Mouse (Mus musculus) small intestine, adult 2 months (tissue): ENCODE data around the gene Ptger4. TPM values are rescaled to one million over a fixed set of nuclear protein-coding genes. Genes with fewer than 3 reads are reported as not detected.

Experiments used
- H3K27ac ChIP-seq: fragments of 200-500 bp; 2 replicates; pipeline ENCODE4 v1.5.1; 2012; ENCODE audit warnings: low read depth, low read length, control low read depth, inconsistent platforms; ENCODE audit not compliant: insufficient read depth
- H3K27me3 ChIP-seq: fragments of 200-500 bp; 2 replicates; pipeline ENCODE4 v1.6.1; 2012; ENCODE audit warnings: mild to moderate bottlenecking, moderate library complexity, low read length, inconsistent platforms; ENCODE audit not compliant: control insufficient read depth, insufficient read depth
- H3K36me3 ChIP-seq: fragments of 200-500 bp; 2 replicates; pipeline ENCODE4 v1.6.1; 2012; ENCODE audit warnings: mild to moderate bottlenecking, low read length, control low read depth, inconsistent platforms; ENCODE audit not compliant: control insufficient read depth, insufficient read depth
- H3K4me1 ChIP-seq: fragments of 200-500 bp; 2 replicates; pipeline ENCODE4 v1.6.1; 2012; ENCODE audit warnings: low read length, inconsistent platforms, mixed read lengths; ENCODE audit not compliant: control insufficient read depth, insufficient read depth, insufficient read length
- H3K4me3 ChIP-seq: fragments of 200-500 bp; 2 replicates; pipeline ENCODE4 v1.5.1; 2012; ENCODE audit warnings: low read depth, mild to moderate bottlenecking, control low read depth, inconsistent platforms, low read length, moderate library complexity
- CTCF ChIP-seq: fragments of 200-500 bp; IDR thresholded peaks from 2 replicates; pipeline ENCODE4 v1.5.1; 2012; ENCODE audit warnings: low read depth, mild to moderate bottlenecking, control low read depth, inconsistent platforms, low read length, moderate library complexity, mixed read lengths; ENCODE audit not compliant: insufficient replicate concordance, insufficient read length; ENCODE audit errors: extremely low read depth
- POLR2A ChIP-seq: fragments of 200-500 bp; IDR thresholded peaks from 2 replicates; pipeline ENCODE4 v1.6.1; 2012; ENCODE audit warnings: low read depth, mild to moderate bottlenecking, control low read depth, inconsistent platforms, low read length, moderate library complexity
- WGBS: fragments of 180-500 bp; shearing (Covaris S2); methylation state at CpG from one replicate; pipeline ENCODE4 v1.1.7; 2018; 5-methylcytosine and 5-hydroxymethylcytosine counted together
- polyA plus RNA-seq: library from polyadenylated mRNA; depleted of rRNA; stranded (reverse); fragments of >200 nt; gene quantifications from 2 replicates; pipeline ENCODE4 v1.2.3, GENCODE M21; 2012; rRNA removed

The Ptger4 gene
- 37.8 and 85.6 TPM in 2 replicates for polyA plus RNA-seq

GRCm38 (mm10) chr15:5243959-5244905 lies at the start of gene Ptger4:
TSS of gene Ptger4 (minus strand) at chr15:5244187.
- no peak for TF ChIP-seq CTCF
- peak; percentile 99 for TF ChIP-seq POLR2A
- no peaks in the 10 kb centered on the region for H3K27me3 ChIP-seq
- H3K36me3 ChIP-seq = peaks cover 4% of the 10 kb centered on the region
- under 1% methylated on average over 61 of the region's 61 CpGs for WGBS
- peak within 1 kb of the TSS; percentile 82 for H3K4me3 ChIP-seq
- peaks cover 8% of the 10 kb centered on the region; the same call in 1 of the 2 replicates for H3K4me1 ChIP-seq
- H3K27ac ChIP-seq = peak within 1 kb of the TSS; percentile 66

- Histone ChIP-seq H3K27me3 (no peaks in the 10 kb centered on the region), H3K4me3 (no peak overlapping the region), H3K36me3 (no peaks in the 10 kb centered on the region), H3K4me1 (no peaks in the 10 kb centered on the region), H3K27ac (no peak overlapping the region)
- WGBS = 71% methylated on average over 8 of the region's 8 CpGs
- no peak for TF ChIP-seq POLR2A
- TF ChIP-seq CTCF = no peak
Measured at GRCm38 (mm10) chr15:5288412-5288811, 44.4 kb upstream of the Ptger4 start.

DNA sequence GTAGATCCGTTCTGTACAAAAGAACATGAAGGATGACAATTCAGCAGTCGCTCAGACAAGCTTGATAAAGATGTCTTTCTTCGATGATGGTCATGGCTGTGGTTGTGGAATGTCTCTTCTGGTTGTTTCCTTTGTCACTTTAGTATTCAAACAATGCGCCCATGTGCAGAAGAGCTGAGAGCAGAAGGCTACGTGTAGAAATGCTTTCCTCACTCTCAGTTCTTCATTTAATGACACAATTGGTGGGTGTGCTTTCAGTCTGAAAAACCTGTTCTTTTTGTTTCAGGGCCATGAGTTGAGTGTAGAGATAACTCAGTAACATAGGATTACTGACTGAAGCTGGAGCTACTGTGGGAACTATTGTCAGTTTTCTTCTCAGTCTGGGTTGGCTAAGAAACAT lies 43.1 kb upstream of the Ptger4 start:
- Histone ChIP-seq H3K36me3 (no peaks in the 10 kb centered on the region), H3K27me3 (no peaks in the 10 kb centered on the region), H3K27ac (no peak overlapping the region), H3K4me1 (no peaks in the 10 kb centered on the region), H3K4me3 (no peak overlapping the region)
- WGBS = 88% methylated on average over 5 of the region's 5 CpGs
- TF ChIP-seq POLR2A = no peak
- no peak for TF ChIP-seq CTCF

GRCm38 (mm10) chr15:5281316-5281715 lies 37.3 kb upstream of the Ptger4 start:
- Histone ChIP-seq H3K27me3 (no peaks in the 10 kb centered on the region), H3K36me3 (no peaks in the 10 kb centered on the region), H3K4me1 (no peaks in the 10 kb centered on the region), H3K27ac (no peak overlapping the region), H3K4me3 (no peak overlapping the region)
- TF ChIP-seq CTCF (no peak), POLR2A (no peak)
- WGBS = 80% methylated on average over 2 of the region's 2 CpGs

GRCm38 (mm10) chr15:5279831-5280230 lies 35.8 kb upstream of the Ptger4 start:
- Histone ChIP-seq H3K36me3 (no peaks in the 10 kb centered on the region), H3K4me1 (no peaks in the 10 kb centered on the region), H3K27me3 (no peaks in the 10 kb centered on the region), H3K4me3 (no peak overlapping the region), H3K27ac (no peak overlapping the region)
- TF ChIP-seq CTCF (no peak), POLR2A (no peak)
- WGBS = 69% methylated on average over 4 of the region's 4 CpGs

GRCm38 (mm10) chr15:5278525-5278924 lies 34.5 kb upstream of the Ptger4 start:
- no peaks in the 10 kb centered on the region for H3K4me1 ChIP-seq
- TF ChIP-seq POLR2A = no peak
- no peak for TF ChIP-seq CTCF
- no peaks in the 10 kb centered on the region for H3K36me3 ChIP-seq
- H3K4me3 ChIP-seq = no peak overlapping the region
- no peaks in the 10 kb centered on the region for H3K27me3 ChIP-seq
- H3K27ac ChIP-seq = no peak overlapping the region

DNA sequence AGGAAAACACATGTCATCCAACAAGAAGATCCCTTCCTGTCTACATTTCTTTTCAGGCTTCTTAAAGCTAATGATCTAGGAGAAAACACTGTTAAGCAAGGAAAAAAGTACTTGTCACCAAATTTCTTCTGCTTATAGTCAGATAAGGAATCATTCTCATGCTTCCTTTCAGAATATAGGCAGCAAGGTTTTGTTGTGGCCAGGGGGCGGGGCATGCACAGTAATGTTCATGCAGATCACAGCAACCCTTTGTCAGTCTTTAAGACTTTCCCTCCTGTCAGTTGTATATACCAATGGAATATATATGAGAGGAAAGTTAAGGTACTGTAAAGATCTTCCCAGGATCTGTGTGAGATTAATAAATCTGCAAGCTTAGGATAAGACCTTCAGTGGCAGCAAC lies 30.0 kb upstream of the Ptger4 start:
- WGBS = 94% methylated on average over 1 of the region's 1 CpGs
- H3K27me3 ChIP-seq = no peaks in the 10 kb centered on the region

More for the DNA sequence above, 30.0 kb upstream of the Ptger4 start:
- no peak overlapping the region for H3K4me3 ChIP-seq
- no peaks in the 10 kb centered on the region for H3K4me1 ChIP-seq
- H3K27ac ChIP-seq = no peak overlapping the region
- no peaks in the 10 kb centered on the region for H3K36me3 ChIP-seq
- TF ChIP-seq CTCF (no peak), POLR2A (no peak)
